Mouse (Mus musculus) liver, embryonic 14.5 days (tissue): ENCODE data around the gene Ntm. TPM values are rescaled to one million over a fixed set of nuclear protein-coding genes. Genes with fewer than 3 reads are reported as not detected.

Source experiments
- ATAC-seq: fragments of 200-750 bp; cut with Nextera tagmentation; 2 replicates; pipeline ENCODE4 v1.8.0; 2017; ENCODE audit warnings: moderate number of reproducible peaks, mild to moderate bottlenecking, moderate library complexity; ENCODE audit not compliant: insufficient read depth
- DNase-seq, 3 experiments: peaks; one replicate each; pipeline ENCODE4 v3.0.0-alpha.2; 2012 to 2013; ENCODE audit warnings: low read depth in 3 of 3, low spot score in 3 of 3
- H3K27ac ChIP-seq: fragments of 300-500 bp; sonication (generic); 2 replicates; pipeline ENCODE4 v1.5.1; 2014; ENCODE audit warnings: moderate library complexity, mild to moderate bottlenecking, control low read depth, inconsistent platforms
- H3K27me3 ChIP-seq: fragments of 300-500 bp; sonication (generic); 2 replicates; pipeline ENCODE4 v1.6.1; 2014; ENCODE audit warnings: mild to moderate bottlenecking, low read length, moderate library complexity; ENCODE audit not compliant: control insufficient read depth, insufficient read depth
- H3K36me3 ChIP-seq: fragments of 300-500 bp; sonication (generic); replicated peaks from 2 replicates; pipeline ENCODE4 v1.6.1; 2014; ENCODE audit warnings: low read depth; ENCODE audit not compliant: control insufficient read depth, insufficient read depth
- H3K4me1 ChIP-seq, 2 experiments: fragments of 200-500 bp in 1 of 2; fragments of 300-500 bp in 1 of 2; sonication (generic) in 1 of 2; replicated peaks; 2 replicates each; pipeline ENCODE4 v1.6.1; 2012 to 2014; ENCODE audit warnings: antibody characterized with exemption in 1 of 2, inconsistent platforms in 1 of 2, low read length in 1 of 2; ENCODE audit not compliant: control insufficient read depth in 2 of 2, insufficient read depth in 2 of 2
- H3K4me2 ChIP-seq: fragments of 300-500 bp; sonication (generic); 2 replicates; pipeline ENCODE4 v1.6.1; 2014; ENCODE audit warnings: low read depth, mild to moderate bottlenecking, control low read depth, moderate library complexity
- H3K4me3 ChIP-seq, 2 experiments: fragments of 200-500 bp in 1 of 2; fragments of 300-500 bp in 1 of 2; sonication (generic) in 1 of 2; 2 replicates each; pipeline ENCODE4 v1.5.1; 2012 to 2014; ENCODE audit warnings: low read depth in 2 of 2, low read length in 2 of 2, mild to moderate bottlenecking in 2 of 2, control low read depth in 1 of 2, inconsistent platforms in 1 of 2, moderate library complexity in 1 of 2; ENCODE audit not compliant: insufficient read depth in 1 of 2
- H3K9ac ChIP-seq: fragments of 300-500 bp; sonication (generic); replicated peaks from 2 replicates; pipeline ENCODE4 v1.6.1; 2014; ENCODE audit warnings: mild to moderate bottlenecking, control low read depth, moderate library complexity
- H3K9me3 ChIP-seq: fragments of 300-500 bp; sonication (generic); 2 replicates; pipeline ENCODE4 v1.6.1; 2016; ENCODE audit warnings: low read length, mixed read lengths; ENCODE audit not compliant: control insufficient read depth
- CTCF ChIP-seq: IDR thresholded peaks from 2 replicates; pipeline ENCODE4 v1.5.1; 2016; ENCODE audit warnings: antibody characterized with exemption, low read depth, control low read depth
- EP300 ChIP-seq: IDR thresholded peaks from 2 replicates; pipeline ENCODE4 v1.6.1; 2016; ENCODE audit warnings: antibody characterized with exemption, low read depth
- WGBS: fragments of 180-500 bp; shearing (Covaris S2); extraction: QIAGEN DNeasy Blood & Tissue Kit; methylation state at CpG from one replicate; pipeline ENCODE4 v1.1.7; 2014; ENCODE audit not compliant: insufficient replicate concordance; 5-methylcytosine and 5-hydroxymethylcytosine counted together
- polyA plus RNA-seq, 2 experiments: library from polyadenylated mRNA; depleted of rRNA in 1 of 2; stranded (reverse) in 1 of 2; unstranded in 1 of 2; fragments of >200 nt; fragmentation: Nextera tagmentation in 1 of 2; extraction: Ambion mirVana in 1 of 2; gene quantifications; 2 replicates each; pipeline versions ENCODE4 v1.2.1 to v1.2.3; 2012 to 2014

Ntm gene
- polyA plus RNA-seq, 2 experiments: 0.21 to 0.30 TPM

DNA sequence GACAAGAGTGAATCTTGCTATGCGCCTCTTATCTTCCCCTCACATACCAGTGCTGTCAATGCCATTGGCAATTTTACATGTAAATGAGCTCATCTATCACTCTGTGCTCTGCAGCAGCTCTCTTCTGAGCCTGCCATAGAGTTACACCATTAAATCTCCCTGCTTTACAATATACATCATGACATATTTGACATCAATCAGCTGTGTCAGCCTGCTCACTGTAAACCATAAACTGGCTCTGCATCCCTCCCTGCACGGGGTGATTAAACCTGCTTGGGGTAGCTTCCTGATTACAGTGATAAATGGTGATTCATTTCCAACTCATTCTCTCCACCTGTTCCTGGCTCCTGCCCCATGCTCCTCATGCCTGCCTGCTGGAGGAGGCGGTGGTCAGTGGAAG lies 439.7 kb downstream of the Ntm start:
- 47% methylated on average over 3 of the region's 3 CpGs for WGBS

DNA sequence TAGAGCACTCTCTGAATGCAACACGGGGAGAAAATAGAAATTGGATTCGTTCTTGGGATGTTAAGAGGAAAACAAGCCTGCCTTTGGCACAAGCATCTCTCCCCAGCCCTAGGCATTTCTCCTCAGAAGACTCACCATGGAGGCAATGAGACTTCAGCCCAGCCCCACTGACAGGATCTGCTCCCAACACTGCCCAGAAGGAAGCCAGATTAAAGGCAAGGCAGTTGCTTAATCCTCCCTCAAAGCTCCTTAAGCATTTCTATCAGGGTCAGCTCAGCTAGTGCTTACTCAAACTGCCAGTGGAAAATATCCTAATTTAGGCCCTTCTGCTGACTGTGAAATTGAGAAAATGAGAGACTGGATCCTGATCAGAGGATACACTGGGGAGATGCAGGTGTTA lies 443.8 kb downstream of the Ntm start:
- Histone ChIP-seq H3K9ac (no peak overlapping the region), H3K27me3 (no peaks in the 10 kb centered on the region), H3K4me3 (no peak overlapping the region), H3K4me1 (no peaks in the 10 kb centered on the region), H3K27ac (no peak overlapping the region), H3K4me2 (no peak overlapping the region), H3K36me3 (no peaks in the 10 kb centered on the region), H3K9me3 (no peaks in the 10 kb centered on the region)
- WGBS: 59% methylated on average over 2 of the region's 2 CpGs
- ATAC-seq: no peak
- TF ChIP-seq EP300 (no peak), CTCF (no peak)
- no peak for DNase-seq

More for the DNA sequence above, 439.7 kb downstream of the Ntm start:
- Histone ChIP-seq H3K9me3 (no peaks in the 10 kb centered on the region), H3K4me2 (no peak overlapping the region), H3K9ac (no peak overlapping the region), H3K4me1 (no peaks in the 10 kb centered on the region), H3K27ac (no peak overlapping the region), H3K4me3 (no peak overlapping the region), H3K36me3 (no peaks in the 10 kb centered on the region), H3K27me3 (no peaks in the 10 kb centered on the region)
- no peak for DNase-seq
- no peak for ATAC-seq
- no peak for TF ChIP-seq EP300
- no peak for TF ChIP-seq CTCF

DNA sequence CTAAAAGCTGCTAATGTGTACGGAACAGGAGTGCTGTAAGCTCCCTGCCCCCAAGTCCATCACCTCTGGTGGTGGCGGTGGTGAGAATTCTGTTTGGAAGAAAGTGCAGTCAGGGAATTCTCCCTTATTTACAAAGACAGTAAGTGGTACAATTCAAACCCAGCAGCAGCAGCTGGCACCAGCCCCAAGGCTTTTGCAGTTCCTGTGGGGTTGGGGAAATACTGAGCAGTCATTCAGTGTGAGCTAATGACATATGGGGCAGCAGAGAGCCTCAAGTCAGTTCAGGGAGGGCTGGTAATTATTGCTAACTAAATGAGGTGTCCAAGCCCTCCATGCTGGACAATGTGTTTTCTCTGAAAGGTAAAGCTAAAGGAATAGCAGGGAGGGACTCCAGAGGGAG lies 446.3 kb downstream of the Ntm start:
- H3K27ac ChIP-seq: no peak overlapping the region
- no peak for ATAC-seq
- no peaks in the 10 kb centered on the region for H3K36me3 ChIP-seq
- H3K27me3 ChIP-seq: no peaks in the 10 kb centered on the region
- H3K9ac ChIP-seq: no peak overlapping the region
- WGBS: 54% methylated on average over 2 of the region's 2 CpGs
- H3K4me2 ChIP-seq: no peak overlapping the region
- no peaks in the 10 kb centered on the region for H3K9me3 ChIP-seq
- TF ChIP-seq CTCF: no peak
- no peak for TF ChIP-seq EP300
- H3K4me1 ChIP-seq: no peaks in the 10 kb centered on the region
- DNase-seq: no peak
- no peak overlapping the region for H3K4me3 ChIP-seq

DNA sequence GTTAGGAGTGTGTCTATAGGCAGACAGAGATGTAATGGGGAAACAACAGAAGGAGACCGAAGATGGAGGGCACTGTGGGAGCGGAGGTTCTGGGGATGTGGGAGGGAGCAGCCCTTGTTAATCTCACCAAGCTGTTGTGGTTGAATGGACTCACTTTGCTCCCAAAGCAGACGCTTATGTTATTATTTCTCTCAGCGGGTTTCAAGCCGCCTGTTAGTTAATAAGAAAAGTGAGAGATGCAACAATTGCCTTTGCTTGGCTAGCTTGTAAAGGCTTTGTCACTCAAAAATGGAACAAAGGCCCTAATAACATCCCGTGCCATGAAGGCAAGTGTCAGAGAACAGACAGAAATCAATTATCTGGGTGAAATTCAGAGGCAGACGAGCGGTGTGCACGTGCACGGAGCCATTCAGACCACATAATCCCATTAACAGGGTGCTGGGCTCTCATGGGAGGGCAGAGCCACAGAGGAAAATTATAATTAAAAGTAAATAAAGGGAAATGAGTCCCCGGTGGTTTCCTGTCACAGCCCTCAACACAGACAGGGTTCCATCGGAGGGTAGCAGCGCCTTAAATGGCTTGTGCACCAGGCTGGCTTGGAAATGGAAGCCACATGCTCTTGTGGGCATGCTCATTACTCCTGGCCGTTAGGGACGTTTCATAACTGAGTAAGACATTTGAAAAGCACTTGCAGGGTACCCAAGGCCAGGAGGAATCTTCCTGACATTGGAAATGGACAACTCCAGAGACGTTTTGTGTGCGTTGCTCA lies 448.2 kb downstream of the Ntm start:
- no peaks in the 10 kb centered on the region for H3K36me3 ChIP-seq
- no peaks in the 10 kb centered on the region for H3K27me3 ChIP-seq
- no peak overlapping the region for H3K9ac ChIP-seq
- H3K27ac ChIP-seq: no peak overlapping the region
- H3K9me3 ChIP-seq: no peaks in the 10 kb centered on the region
- no peak overlapping the region for H3K4me2 ChIP-seq
- WGBS: 66% methylated on average over 17 of the region's 17 CpGs
- no peak for TF ChIP-seq EP300
- no peak for TF ChIP-seq CTCF
- H3K4me1 ChIP-seq: no peaks in the 10 kb centered on the region
- H3K4me3 ChIP-seq: no peak overlapping the region
- ATAC-seq: no peak
- DNase-seq: no peak

DNA sequence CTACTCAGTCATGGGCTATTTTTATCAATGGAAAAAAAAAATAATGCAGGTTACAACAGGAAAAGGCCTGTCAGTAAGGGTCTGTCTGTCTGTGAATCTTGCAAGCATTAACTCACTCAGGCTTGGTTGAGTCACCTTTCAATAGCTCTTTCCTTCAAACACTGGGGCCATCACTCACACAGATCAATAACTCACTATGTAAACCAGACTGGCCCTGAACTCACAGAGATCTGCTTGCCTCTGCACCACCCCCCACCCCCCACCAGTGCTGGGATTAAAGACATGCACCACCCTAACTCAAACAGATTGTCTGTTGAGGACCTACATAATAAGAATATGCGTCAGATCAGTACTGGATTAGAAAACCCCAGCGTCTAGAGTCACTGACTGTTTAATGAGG lies 466.9 kb downstream of the Ntm start:
- Histone ChIP-seq H3K27ac (no peak overlapping the region), H3K4me1 (0 out of 4 replicates have a peak, but pooled peaks cover 0 to 2% of the 10 kb centered on the region in 2 experiments), H3K9ac (no peak overlapping the region), H3K4me2 (no peak overlapping the region), H3K9me3 (no peaks in the 10 kb centered on the region), H3K36me3 (no peaks in the 10 kb centered on the region), H3K4me3 (no peak overlapping the region), H3K27me3 (no peaks in the 10 kb centered on the region)
- no peak for DNase-seq
- ATAC-seq: no peak
- TF ChIP-seq EP300: no peak
- no peak for TF ChIP-seq CTCF
- WGBS: 28% methylated on average over 2 of the region's 2 CpGs
